Mouse (Mus musculus) ZHBTc4 (cell line): ENCODE results near the gene Adra1b.

Source experiments
- DNase-seq: peaks from one replicate; pipeline ENCODE4 v3.0.0-alpha.2; 2011; ENCODE audit warnings: low read depth, low spot score

The Adra1b gene

GRCm38 (mm10) chr11:43728737-43729301 lies 172.2 kb downstream of the Adra1b start:
- no peak for DNase-seq

GRCm38 (mm10) chr11:43727796-43728195 lies 173.2 kb downstream of the Adra1b start:
- DNase-seq, result no peak
